Mouse (Mus musculus) urinary bladder, postnatal 36 days (tissue): ENCODE measurements around the gene Lgals4.
A peak's percentile ranks its signal among the peaks of the same experiment; 100 is the strongest.

Experiments
- DNase-seq, 2 experiments: peaks; one replicate each; pipeline ENCODE4 v3.0.0; 2022; ENCODE audit warnings: low spot score in 2 of 2, mixed read lengths in 1 of 2

Lgals4 gene

GRCm38 (mm10) chr7:28808221-28808941, 25.3 kb upstream of the Lgals4 start, which contains the start of gene Hnrnpl:
Hnrnpl (plus strand) TSS chr7:28808541.
- peak; percentile 63 for DNase-seq

DNA sequence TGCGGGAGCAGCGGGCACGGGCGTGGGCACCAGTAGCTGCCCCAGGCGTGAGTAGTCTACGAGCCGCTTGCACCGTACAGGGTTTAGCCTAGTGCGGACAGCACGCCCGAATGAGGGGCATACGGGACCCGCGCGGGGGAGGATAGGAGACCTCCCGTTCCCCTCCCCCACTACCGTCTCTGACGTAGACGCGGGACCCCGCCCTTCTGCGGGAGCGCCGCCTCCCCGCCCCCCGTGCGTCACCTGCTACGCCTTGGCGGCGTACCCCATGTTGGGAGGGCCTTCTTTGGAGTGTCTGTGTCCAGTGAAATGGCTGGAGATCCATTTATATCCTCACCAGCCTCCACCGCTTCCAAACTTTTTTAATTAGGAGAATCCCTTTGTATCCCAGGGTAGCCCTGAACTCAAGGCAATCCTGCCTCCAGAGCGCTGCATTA, 24.7 kb upstream of the Lgals4 start:
- DNase-seq, result peak; percentile 95

DNA sequence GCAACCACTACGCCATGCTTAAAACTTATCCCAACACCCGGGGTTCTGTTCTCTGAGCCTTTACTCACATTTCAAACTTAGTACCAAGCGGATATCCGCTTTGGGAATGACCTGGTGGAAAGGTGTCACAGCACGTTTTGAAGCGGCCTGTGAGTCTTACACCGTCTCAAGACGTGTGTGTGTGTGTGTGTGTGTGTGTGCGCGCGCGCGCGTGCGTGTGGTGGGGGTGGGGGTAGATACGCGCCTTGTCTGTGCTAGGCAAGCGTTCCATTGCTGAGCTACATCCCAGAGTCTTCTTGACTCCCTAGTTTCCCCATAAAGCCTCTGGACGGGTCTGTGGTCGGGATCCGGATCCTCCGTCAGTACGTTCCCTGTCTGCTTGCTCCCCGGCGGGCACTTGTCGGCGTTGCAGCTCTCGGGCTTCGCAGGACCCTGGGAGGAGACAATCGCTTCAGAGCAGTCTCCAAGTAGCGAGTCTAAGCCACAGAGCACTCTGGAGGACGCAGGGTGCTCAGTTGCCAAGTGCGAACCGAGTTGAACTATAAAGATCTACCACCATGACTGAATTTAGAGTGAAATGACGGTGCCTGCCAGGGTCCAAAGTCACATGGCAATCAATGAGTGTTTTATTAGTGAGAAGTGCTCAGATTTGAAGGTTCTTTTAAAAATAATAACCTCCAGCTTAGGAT, 24.1 kb upstream of the Lgals4 start:
- peak; percentile 47 to 53 for DNase-seq

DNA sequence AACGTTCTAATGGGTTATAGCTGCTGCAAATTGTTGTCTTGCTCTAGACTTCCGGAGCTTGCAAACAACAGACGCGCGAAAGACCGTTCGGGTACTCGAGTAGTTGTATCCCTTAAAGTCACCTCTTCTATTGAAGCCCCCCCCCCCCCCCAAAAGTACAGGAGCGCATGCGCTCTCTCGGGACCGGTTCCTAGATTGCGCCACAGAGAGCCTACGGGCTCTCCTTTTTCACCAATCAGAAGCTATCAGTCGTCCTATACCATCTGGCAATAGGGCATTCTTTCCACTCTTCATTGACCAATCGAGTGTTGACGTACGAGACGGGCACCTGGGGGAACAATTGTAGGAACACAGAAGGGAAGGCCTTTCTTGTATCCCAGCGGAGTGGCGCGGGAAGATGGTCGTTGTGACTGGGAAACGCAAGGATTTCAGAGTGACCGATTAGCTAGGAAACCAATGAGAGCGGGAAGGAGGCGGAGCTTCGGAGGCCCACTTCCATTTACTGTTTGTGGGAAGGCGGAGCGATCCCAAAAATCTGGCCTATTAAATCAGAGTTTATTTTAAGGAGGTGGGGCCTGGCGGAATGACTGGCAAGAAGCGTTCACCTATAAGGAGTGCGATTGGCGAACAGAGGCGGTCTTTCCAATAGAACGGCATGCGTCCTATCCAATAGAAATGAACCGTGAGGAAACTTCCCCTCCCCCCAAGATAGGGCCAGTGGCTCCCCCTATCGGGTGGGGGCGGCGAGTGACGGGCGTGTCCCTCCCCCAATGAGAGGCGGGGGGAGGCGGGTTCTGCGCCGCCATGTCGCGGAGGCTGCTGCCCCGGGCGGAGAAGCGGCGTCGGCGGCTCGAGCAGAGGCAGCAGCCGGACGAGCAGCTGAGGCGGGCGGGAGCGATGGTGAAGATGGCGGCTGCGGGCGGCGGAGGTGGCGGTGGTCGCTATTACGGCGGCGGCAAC, 23.3 kb upstream of the Lgals4 start:
- peak; percentile 96 for DNase-seq

DNA sequence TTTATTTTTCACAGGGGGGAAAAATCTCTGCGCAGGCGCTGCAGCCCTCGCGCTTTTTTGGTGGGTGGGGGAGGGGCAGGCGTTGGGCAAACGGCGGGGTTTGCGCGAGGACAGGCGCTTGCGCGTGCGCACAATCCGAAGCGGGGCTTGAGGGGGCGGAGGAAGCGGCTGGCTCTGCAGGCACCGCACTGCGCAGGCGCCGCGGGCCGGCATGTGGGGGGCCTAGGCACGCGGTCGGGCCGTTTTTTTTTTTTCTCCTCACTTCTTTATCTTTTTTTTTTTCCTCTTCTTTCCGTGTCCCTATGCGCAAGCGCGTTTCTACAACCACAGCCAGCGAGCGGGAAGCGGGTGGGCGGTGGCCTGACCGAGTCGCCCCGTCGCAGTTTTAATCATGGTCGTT, 22.4 kb upstream of the Lgals4 start:
- peak; percentile 76 to 92 for DNase-seq

DNA sequence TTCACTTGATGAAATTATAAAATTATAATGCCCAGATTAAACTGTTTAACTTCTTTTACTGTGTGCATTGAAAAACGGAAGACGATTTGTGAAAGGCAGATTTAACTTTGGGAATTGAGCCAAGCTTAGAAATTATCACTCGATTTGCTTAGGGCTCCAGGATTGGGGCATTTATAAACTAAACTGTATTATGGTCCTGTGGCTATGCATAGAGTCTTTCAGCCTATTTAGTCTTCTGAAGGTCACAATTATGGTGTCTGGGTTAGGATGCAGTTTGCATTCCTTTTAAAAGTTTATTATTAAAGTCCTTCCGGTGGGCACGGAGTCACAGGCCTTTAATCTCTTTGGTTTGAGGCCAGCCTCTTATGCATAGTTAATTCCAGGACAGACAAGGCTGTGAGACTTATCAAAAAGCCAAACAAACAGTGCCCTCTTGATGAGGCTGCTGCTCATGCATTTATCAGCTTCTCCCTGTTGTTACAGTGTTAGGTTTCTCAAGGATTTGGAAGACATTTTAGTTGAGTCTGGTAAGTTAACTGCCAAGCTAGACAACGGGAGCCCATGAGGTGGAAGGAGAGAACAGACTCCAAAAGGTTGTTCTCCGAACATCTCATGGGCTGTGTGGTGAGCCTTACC, 21.9 kb upstream of the Lgals4 start:
- DNase-seq, result no peak

- DNase-seq, result no peak
These were observed 21.2 kb upstream of the Lgals4 start for GRCm38 (mm10) chr7:28812436-28812835.

- no peak for DNase-seq
These were observed 20.7 kb upstream of the Lgals4 start for GRCm38 (mm10) chr7:28812949-28813348.

- DNase-seq, result no peak
These were observed 19.2 kb upstream of the Lgals4 start for GRCm38 (mm10) chr7:28814306-28815034.

- no peak for DNase-seq
These were observed 18.4 kb upstream of the Lgals4 start for GRCm38 (mm10) chr7:28815230-28815629.

GRCm38 (mm10) chr7:28816201-28816600, 17.5 kb upstream of the Lgals4 start:
- DNase-seq, result no peak

DNA sequence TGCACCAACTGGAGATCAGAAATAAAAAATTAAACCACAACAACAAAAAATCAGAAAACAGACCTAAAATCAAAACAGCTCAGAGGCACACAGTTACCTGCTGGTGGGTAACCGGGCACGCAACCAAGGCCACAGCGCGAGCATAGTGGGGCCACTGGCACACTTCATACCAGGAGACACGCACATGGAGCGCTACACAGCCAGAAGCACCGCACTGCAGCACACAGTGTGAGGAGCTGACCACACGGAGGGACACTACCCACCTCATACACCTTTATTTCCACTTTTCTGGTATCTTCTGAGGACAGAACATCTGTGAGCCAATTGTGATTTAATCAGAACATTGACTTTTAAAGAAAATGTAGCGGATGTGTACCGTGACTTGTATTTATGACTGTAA, 16.7 kb upstream of the Lgals4 start:
- no peak for DNase-seq

GRCm38 (mm10) chr7:28817524-28817923, 16.1 kb upstream of the Lgals4 start:
- no peak for DNase-seq

- no peak for DNase-seq
These were observed 15.7 kb upstream of the Lgals4 start for GRCm38 (mm10) chr7:28817957-28818356.

- DNase-seq, result no peak
These were observed 15.2 kb upstream of the Lgals4 start for GRCm38 (mm10) chr7:28818436-28818835.

DNA sequence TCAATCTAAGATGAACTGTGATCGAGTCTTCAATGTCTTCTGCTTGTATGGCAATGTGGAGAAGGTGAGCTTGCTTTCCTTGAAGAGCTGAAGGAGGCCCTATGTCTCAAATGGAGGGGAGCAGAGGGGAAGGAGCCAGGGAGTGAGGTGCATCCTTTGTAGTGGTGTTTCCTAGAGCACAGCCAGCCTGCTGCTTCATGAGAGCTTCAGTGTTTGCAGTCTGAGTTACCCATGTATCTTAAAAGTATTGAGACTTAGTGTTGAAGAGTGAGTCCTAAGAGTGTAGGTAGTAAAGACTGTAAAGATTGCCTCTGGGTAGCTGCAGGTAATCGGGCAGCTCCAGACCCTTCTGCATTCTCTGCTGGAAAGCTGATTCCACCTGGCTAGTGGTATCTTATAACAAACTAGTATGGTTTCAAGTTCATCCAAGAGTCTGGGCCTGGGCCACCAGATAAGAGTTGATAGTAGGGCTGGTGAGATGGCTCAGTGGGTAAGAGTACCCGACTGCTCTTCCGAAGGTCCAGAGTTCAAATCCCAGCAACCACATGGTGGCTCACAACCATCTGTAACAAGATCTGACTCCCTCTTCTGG, 14.7 kb upstream of the Lgals4 start:
- DNase-seq, result no peak

DNA sequence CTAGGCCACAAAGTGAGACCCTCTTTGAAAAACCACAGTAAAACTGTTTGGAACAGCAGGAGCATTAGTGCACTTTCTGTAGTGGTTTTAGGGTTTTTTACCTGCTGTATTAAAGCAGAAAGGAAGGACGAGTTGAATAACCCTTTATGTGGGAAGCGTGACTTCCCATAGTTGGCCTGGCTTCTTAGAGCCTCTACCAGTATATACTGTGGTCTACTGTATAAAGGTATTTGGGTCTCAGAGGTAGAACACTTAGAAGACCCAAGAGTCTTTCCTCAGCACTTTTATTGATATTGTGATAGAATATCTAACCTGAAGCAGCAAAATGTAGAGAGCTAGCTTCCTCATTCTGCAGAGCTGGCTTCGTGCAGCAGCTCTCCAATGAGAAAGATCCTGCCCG, 14.1 kb upstream of the Lgals4 start:
- DNase-seq, result no peak

GRCm38 (mm10) chr7:28820358-28821260, 13.0 kb upstream of the Lgals4 start:
- peak in 1 of 2 experiments; percentile 41 for DNase-seq

DNA sequence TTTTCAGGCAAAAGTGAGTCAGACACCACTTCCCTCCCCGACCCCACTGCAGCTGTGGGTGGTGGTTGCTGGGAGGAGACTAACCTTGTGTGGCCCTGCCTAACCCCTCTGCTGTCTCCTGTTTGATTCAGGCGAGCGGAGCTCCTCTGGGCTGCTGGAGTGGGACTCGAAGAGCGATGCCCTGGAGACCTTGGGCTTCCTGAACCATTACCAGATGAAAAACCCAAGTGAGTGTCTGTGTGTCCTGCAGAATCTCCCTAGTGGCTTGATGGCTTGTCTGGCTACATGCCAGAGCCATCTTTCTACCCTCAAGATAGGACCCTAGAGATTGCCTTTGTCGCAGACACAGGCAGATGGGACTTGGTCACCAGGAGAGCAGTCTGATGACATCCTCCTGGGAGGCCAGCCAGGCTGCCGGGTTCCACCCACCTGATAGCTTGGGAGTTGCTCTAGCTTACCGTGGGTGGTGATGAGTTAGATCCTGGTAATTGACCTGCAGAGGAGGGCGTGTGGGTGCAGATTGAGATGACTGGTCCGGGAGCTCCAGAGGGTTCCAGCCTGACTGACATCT, 12.3 kb upstream of the Lgals4 start:
- DNase-seq, result peak in 1 of 2 experiments; percentile 48
